Mouse (Mus musculus) spleen, adult 2 months (tissue): ENCODE results near the gene Calcb.

Source experiments
- CTCF ChIP-seq: fragments of 200-500 bp; IDR thresholded peaks from 2 replicates; pipeline ENCODE4 v1.5.1; 2011; ENCODE audit warnings: mild to moderate bottlenecking, inconsistent platforms; ENCODE audit not compliant: insufficient read depth, insufficient read length, insufficient replicate concordance; ENCODE audit errors: extremely low read depth
- POLR2A ChIP-seq: fragments of 200-500 bp; IDR thresholded peaks from 2 replicates; pipeline ENCODE4 v1.6.1; 2011; ENCODE audit warnings: low read depth, low read length, inconsistent platforms

DNA sequence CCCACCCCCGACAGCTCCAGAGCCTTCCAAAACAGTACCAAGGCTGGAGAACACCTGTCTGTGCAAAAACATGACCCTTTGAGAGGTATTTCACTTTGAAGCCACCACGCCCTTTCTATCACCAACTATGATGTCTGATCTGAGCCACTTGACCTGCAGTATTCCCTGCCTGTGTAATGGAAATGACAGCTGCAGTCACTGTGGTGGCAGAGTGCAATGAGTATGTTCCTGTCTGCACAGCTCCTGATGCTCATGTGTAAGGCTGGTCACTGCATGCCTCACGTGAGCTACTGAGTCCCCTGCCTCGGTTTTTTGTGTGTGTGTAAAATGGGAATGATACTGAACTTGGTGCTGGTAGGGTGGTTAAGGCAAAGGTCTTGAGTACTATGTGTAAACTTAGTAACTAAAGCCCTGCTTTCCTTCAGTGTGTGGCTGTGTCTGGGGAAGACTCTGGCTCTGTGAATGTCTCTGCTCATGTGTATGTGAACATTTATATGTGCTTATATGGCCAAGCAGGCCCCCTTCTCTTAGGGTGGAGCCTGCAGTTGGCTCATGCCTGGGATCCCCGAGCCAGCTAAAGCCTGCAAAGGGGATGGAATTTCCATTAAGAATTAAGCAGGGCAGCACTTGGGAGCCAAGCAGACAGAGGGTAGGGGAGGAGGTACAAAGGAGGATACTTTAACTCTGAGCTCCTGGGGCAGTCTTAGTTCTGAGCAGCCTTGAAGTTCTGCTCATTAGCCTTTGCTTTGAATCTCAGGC, 24.8 kb downstream of the Calcb start, which contains the start of gene Insc:
- TF ChIP-seq POLR2A (no peak), CTCF (no peak)
